ENCODE assay signal across 33 mouse cellular contexts in the genomic region with DNA sequence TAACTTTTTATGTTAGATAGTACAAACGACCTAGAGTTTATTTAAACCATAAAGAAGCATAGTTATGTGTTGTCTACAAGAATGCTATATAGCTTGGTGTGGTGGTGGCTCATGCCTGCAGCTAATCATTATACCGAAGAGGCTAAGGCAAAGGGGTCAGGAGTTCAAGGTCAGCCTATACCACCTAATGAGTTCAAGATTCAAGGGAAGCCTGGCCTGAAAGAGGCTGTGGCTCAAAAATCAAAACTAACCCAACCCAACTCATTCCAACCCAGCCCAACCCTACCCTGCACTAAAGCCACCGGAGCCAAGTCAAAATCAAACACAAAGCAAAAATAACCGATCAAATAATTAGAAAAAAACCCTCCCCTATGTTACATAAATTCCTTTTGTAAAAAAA.
"Had no signal": no experiment of that assay in that cellular context is flagged by ENCODE, and none has a peak within 500 bp of the region (broad histone marks: within the 10 kb centered on the region; RNA-seq: fewer than 3 reads in every experiment).

No protein-coding gene starts in this region.

- H3K4me1 ChIP-seq: hindbrain, embryonic 12.5 days; hindbrain, embryonic 15.5 days had no signal

- H3K9me3 ChIP-seq: heart, embryonic 10.5 days; heart, embryonic 13.5 days; heart, embryonic 15.5 days; hindbrain, embryonic 10.5 days; hindbrain, embryonic 12.5 days; hindbrain, embryonic 13.5 days; hindbrain, embryonic 15.5 days; intestine, embryonic 15.5 days; kidney, embryonic 15.5 days had no signal

- H3K27me3 ChIP-seq: heart, embryonic 12.5 days; heart, embryonic 13.5 days; heart, embryonic 15.5 days; hindbrain, embryonic 12.5 days; intestine, embryonic 15.5 days; kidney, embryonic 15.5 days had no signal

- H3K4me3 ChIP-seq: heart, embryonic 10.5 days; heart, embryonic 12.5 days; heart, embryonic 13.5 days; heart, embryonic 15.5 days; hindbrain, embryonic 10.5 days; hindbrain, embryonic 12.5 days; hindbrain, embryonic 13.5 days; hindbrain, embryonic 15.5 days; intestine, embryonic 15.5 days; kidney, embryonic 15.5 days; layer of hippocampus, adult 2 months had no signal

- DNase-seq: heart, postnatal 10 days; heart, postnatal 14 days; heart, postnatal 36 days; heart, postnatal 4 days; kidney, adult 11 months; kidney, adult 2 months; kidney, adult 8-10 months; kidney, adult 9 months; kidney, postnatal 10 days; kidney, postnatal 14 days; kidney, postnatal 25 days; kidney, postnatal 36 days; kidney, postnatal 4 days; layer of hippocampus, adult 9-11 months; layer of hippocampus, postnatal 36 days had no signal

- H3K27ac ChIP-seq: heart, embryonic 10.5 days; heart, embryonic 13.5 days; heart, embryonic 15.5 days; hindbrain, embryonic 10.5 days; hindbrain, embryonic 12.5 days; hindbrain, embryonic 13.5 days; hindbrain, embryonic 14.5 days; hindbrain, embryonic 15.5 days; hindbrain, postnatal 0 days; intestine, embryonic 15.5 days; kidney, embryonic 15.5 days; kidney, postnatal 0 days; layer of hippocampus, adult 2 months had no signal

- ATAC-seq: hindbrain, embryonic 16.5 days; hindbrain, postnatal 0 days; intestine, embryonic 15.5 days; intestine, embryonic 16.5 days; intestine, postnatal 0 days had no signal

- H3K9ac ChIP-seq: heart, embryonic 12.5 days; heart, embryonic 13.5 days; heart, embryonic 15.5 days; hindbrain, embryonic 12.5 days; hindbrain, embryonic 13.5 days; hindbrain, embryonic 14.5 days; hindbrain, embryonic 15.5 days; intestine, embryonic 15.5 days; kidney, embryonic 15.5 days had no signal

- H3K4me2 ChIP-seq: heart, embryonic 11.5 days; heart, embryonic 12.5 days; heart, embryonic 13.5 days; heart, embryonic 15.5 days; hindbrain, embryonic 12.5 days; hindbrain, embryonic 13.5 days; hindbrain, embryonic 14.5 days; hindbrain, embryonic 15.5 days; intestine, embryonic 15.5 days; kidney, embryonic 15.5 days had no signal

- H3K36me3 ChIP-seq: heart, embryonic 10.5 days; heart, embryonic 12.5 days; heart, embryonic 13.5 days; heart, embryonic 15.5 days; hindbrain, embryonic 10.5 days; hindbrain, embryonic 12.5 days; hindbrain, embryonic 13.5 days; hindbrain, embryonic 15.5 days; intestine, embryonic 15.5 days; kidney, embryonic 15.5 days had no signal
